Mouse (Mus musculus): ENCODE measurements around the gene Ppp2r1b. TPM values are rescaled to one million over a fixed set of nuclear protein-coding genes. Genes with fewer than 3 reads are reported as not detected.

Ppp2r1b gene
- polyA plus RNA-seq, 1 experiment from 2014 or later = 72.2 TPM

GRCm38 (mm10) chr9:50889964-50890363, 44.9 kb downstream of the Ppp2r1b start:
- Histone ChIP-seq H3K36me3 (peaks cover 42% of the 10 kb centered on the region), H3K9me3 (no peaks in the 10 kb centered on the region), H3K4me3 (no peak overlapping the region), H3K27me3 (no peaks in the 10 kb centered on the region), H3K4me1 (peaks cover 26% of the 10 kb centered on the region), H3K9ac (no peak overlapping the region), H3K4me2 (no peak overlapping the region), H3K27ac (no peak overlapping the region)
- WGBS = 75% methylated on average over 4 of the region's 4 CpGs
- ATAC-seq (ENCODE audit: insufficient number of reproducible peaks, insufficient read depth, low FRiP score, low TSS enrichment, low read depth) = no peak

GRCm38 (mm10) chr9:50890494-50891090, 45.5 kb downstream of the Ppp2r1b start:
- WGBS = 79% methylated on average over 3 of the region's 3 CpGs
- H3K36me3 ChIP-seq = peaks cover 48% of the 10 kb centered on the region
- peaks cover 19% of the 10 kb centered on the region for H3K4me1 ChIP-seq
- no peak overlapping the region for H3K27ac ChIP-seq
- H3K9ac ChIP-seq = no peak overlapping the region
- H3K9me3 ChIP-seq = no peaks in the 10 kb centered on the region
- H3K4me3 ChIP-seq = no peak overlapping the region
- ATAC-seq (ENCODE audit: insufficient number of reproducible peaks, insufficient read depth, low FRiP score, low TSS enrichment, low read depth) = no peak
- no peaks in the 10 kb centered on the region for H3K27me3 ChIP-seq
- H3K4me2 ChIP-seq = no peak overlapping the region

- peaks cover 6% of the 10 kb centered on the region for H3K4me1 ChIP-seq
- 83% methylated on average over 4 of the region's 4 CpGs for WGBS
- no peak overlapping the region for H3K4me3 ChIP-seq
- H3K27ac ChIP-seq = no peak overlapping the region
- no peak for ATAC-seq (ENCODE audit: insufficient number of reproducible peaks, insufficient read depth, low FRiP score, low TSS enrichment, low read depth)
- H3K9me3 ChIP-seq = no peaks in the 10 kb centered on the region
- H3K4me2 ChIP-seq = no peak overlapping the region
- peaks cover 70% of the 10 kb centered on the region for H3K36me3 ChIP-seq
- no peaks in the 10 kb centered on the region for H3K27me3 ChIP-seq
- no peak overlapping the region for H3K9ac ChIP-seq
Observed at GRCm38 (mm10) chr9:50893665-50894064, 48.6 kb downstream of the Ppp2r1b start.

- 61% methylated on average over 7 of the region's 7 CpGs for WGBS
- ATAC-seq (ENCODE audit: insufficient number of reproducible peaks, insufficient read depth, low FRiP score, low TSS enrichment, low read depth) = no peak
- H3K36me3 ChIP-seq = peaks cover 38% of the 10 kb centered on the region
- H3K27me3 ChIP-seq = no peaks in the 10 kb centered on the region
- H3K27ac ChIP-seq = peak overlapping the region; percentile 40; the same call in 1 of the 2 replicates
- no peaks in the 10 kb centered on the region for H3K9me3 ChIP-seq
- H3K9ac ChIP-seq = no peak overlapping the region
- no peak overlapping the region for H3K4me2 ChIP-seq
- peaks cover 15% of the 10 kb centered on the region for H3K4me1 ChIP-seq
- H3K4me3 ChIP-seq = no peak overlapping the region
Observed at GRCm38 (mm10) chr9:50900026-50900920, 55.2 kb downstream of the Ppp2r1b start.

- no peaks in the 10 kb centered on the region for H3K27me3 ChIP-seq
- H3K4me2 ChIP-seq = no peak overlapping the region
- H3K27ac ChIP-seq = no peak overlapping the region
- no peak for ATAC-seq (ENCODE audit: insufficient number of reproducible peaks, insufficient read depth, low FRiP score, low TSS enrichment, low read depth)
- H3K4me1 ChIP-seq = peaks cover 14% of the 10 kb centered on the region
- H3K9ac ChIP-seq = no peak overlapping the region
- no peaks in the 10 kb centered on the region for H3K9me3 ChIP-seq
- H3K36me3 ChIP-seq = peaks cover 7% of the 10 kb centered on the region; the same call in 1 of the 2 replicates
- no peak overlapping the region for H3K4me3 ChIP-seq
- 79% methylated on average over 6 of the region's 6 CpGs for WGBS
Observed at GRCm38 (mm10) chr9:50904196-50904847, 59.2 kb downstream of the Ppp2r1b start.

GRCm38 (mm10) chr9:50905321-50905720, 60.2 kb downstream of the Ppp2r1b start:
- WGBS = 77% methylated on average over 3 of the region's 3 CpGs
- Histone ChIP-seq H3K36me3 (peaks cover 7% of the 10 kb centered on the region; the same call in 1 of the 2 replicates), H3K4me1 (peaks cover 5% of the 10 kb centered on the region), H3K27me3 (no peaks in the 10 kb centered on the region), H3K9me3 (no peaks in the 10 kb centered on the region), H3K4me2 (no peak overlapping the region), H3K9ac (no peak overlapping the region), H3K4me3 (no peak overlapping the region), H3K27ac (no peak overlapping the region)
- ATAC-seq (ENCODE audit: insufficient number of reproducible peaks, insufficient read depth, low FRiP score, low TSS enrichment, low read depth) = no peak

GRCm38 (mm10) chr9:50911861-50912515, 66.9 kb downstream of the Ppp2r1b start:
- no peaks in the 10 kb centered on the region for H3K27me3 ChIP-seq
- H3K4me2 ChIP-seq = no peak overlapping the region
- H3K36me3 ChIP-seq = peaks cover 30% of the 10 kb centered on the region
- H3K9ac ChIP-seq = no peak overlapping the region
- H3K4me3 ChIP-seq = no peak overlapping the region
- H3K27ac ChIP-seq = no peak overlapping the region
- no peak for ATAC-seq (ENCODE audit: insufficient number of reproducible peaks, insufficient read depth, low FRiP score, low TSS enrichment, low read depth)
- no peaks in the 10 kb centered on the region for H3K9me3 ChIP-seq
- H3K4me1 ChIP-seq = no peaks in the 10 kb centered on the region
- WGBS = 90% methylated on average over 7 of the region's 7 CpGs

- Histone ChIP-seq H3K9me3 (no peaks in the 10 kb centered on the region), H3K4me1 (peaks cover 8% of the 10 kb centered on the region), H3K27ac (no peak overlapping the region), H3K4me2 (no peak overlapping the region), H3K4me3 (no peak overlapping the region), H3K36me3 (0 out of 2 replicates have a peak, but pooled peaks cover 14% of the 10 kb centered on the region), H3K9ac (no peak overlapping the region), H3K27me3 (no peaks in the 10 kb centered on the region)
- 81% methylated on average over 3 of the region's 3 CpGs for WGBS
- no peak for ATAC-seq (ENCODE audit: insufficient number of reproducible peaks, insufficient read depth, low FRiP score, low TSS enrichment, low read depth)
Observed at GRCm38 (mm10) chr9:50918131-50918530, 73.0 kb downstream of the Ppp2r1b start.

GRCm38 (mm10) chr9:50919554-50919953, 74.5 kb downstream of the Ppp2r1b start:
- WGBS = over 99% methylated on average over 2 of the region's 2 CpGs
- H3K9me3 ChIP-seq = no peaks in the 10 kb centered on the region
- 0 out of 2 replicates have a peak, but pooled peaks cover 9% of the 10 kb centered on the region for H3K36me3 ChIP-seq
- H3K4me3 ChIP-seq = no peak overlapping the region
- H3K4me2 ChIP-seq = no peak overlapping the region
- ATAC-seq (ENCODE audit: insufficient number of reproducible peaks, insufficient read depth, low FRiP score, low TSS enrichment, low read depth) = no peak
- H3K27me3 ChIP-seq = no peaks in the 10 kb centered on the region
- H3K9ac ChIP-seq = no peak overlapping the region
- peaks cover 8% of the 10 kb centered on the region for H3K4me1 ChIP-seq
- no peak overlapping the region for H3K27ac ChIP-seq

- Histone ChIP-seq H3K9ac (no peak overlapping the region), H3K9me3 (no peaks in the 10 kb centered on the region), H3K27ac (peak overlapping the region; percentile 57; the same call in 1 of the 2 replicates), H3K27me3 (no peaks in the 10 kb centered on the region), H3K4me3 (no peak overlapping the region), H3K36me3 (no peaks in the 10 kb centered on the region), H3K4me1 (peaks cover 8% of the 10 kb centered on the region), H3K4me2 (no peak overlapping the region)
- 73% methylated on average over 3 of the region's 3 CpGs for WGBS
- no peak for ATAC-seq (ENCODE audit: insufficient number of reproducible peaks, insufficient read depth, low FRiP score, low TSS enrichment, low read depth)
Observed at GRCm38 (mm10) chr9:50920933-50921895, 76.1 kb downstream of the Ppp2r1b start.
